Mouse (Mus musculus) ES-Bruce4 (cell line): ENCODE data around the gene Mxd4.

Experiments used
- CTCF ChIP-seq: IDR thresholded peaks from one replicate; pipeline ENCODE4 v1.8.1; 2011; ENCODE audit warnings: low read depth, low read length
- POLR2A ChIP-seq: IDR thresholded peaks from one replicate; pipeline ENCODE4 v1.8.1; 2011; ENCODE audit warnings: low read length; ENCODE audit not compliant: insufficient read depth

- TF ChIP-seq CTCF = no peak
- no peak for TF ChIP-seq POLR2A
Measured at GRCm38 (mm10) chr5:34186961-34187391, 544 bp downstream of the Mxd4 start.
